Mouse (Mus musculus): ENCODE data around the gene Creb3l4. TPM values are rescaled to one million over a fixed set of nuclear protein-coding genes. Genes with fewer than 3 reads are reported as not detected.

The Creb3l4 gene
- total and polyA plus RNA-seq, 2 experiments from 2014 or later: 0.21 to 1.4 TPM

DNA sequence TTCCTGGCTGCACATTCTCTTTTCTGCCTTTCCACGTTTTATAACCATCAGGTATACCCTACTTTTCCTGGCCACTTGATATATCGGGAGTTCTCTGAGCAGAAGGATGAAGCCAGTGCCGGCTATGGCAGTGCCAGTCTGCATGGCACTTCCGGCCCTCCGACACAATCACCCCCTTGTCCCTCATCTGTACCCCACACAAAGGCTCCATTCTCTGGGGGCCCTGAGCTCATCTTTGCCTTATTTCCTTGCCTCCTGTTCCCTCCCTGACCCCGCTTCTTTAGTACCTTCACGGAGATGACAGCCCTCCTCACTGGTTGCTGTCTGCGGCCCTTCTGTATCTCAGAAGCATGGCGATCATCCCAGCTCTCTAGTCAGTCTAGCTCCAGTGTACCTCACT lies 37.4 kb upstream of the Creb3l4 start:
- no peak for ATAC-seq
- no peak overlapping the region for H3K4me3 ChIP-seq (ENCODE audit: low read length)
- peaks cover 38% of the 10 kb centered on the region for H3K36me3 ChIP-seq (ENCODE audit: insufficient read depth, low read length)
- no peak for TF ChIP-seq CTCF (IDR thresholded peaks at IDR 0.05; ENCODE audit: low read depth)
- H3K4me2 ChIP-seq (ENCODE audit: low read depth, low read length): no peak overlapping the region
- DNase-seq (ENCODE audit: low spot score): no peak
- WGBS: 85% methylated on average over 9 of the region's 9 CpGs
- no peaks in the 10 kb centered on the region for H3K4me1 ChIP-seq (ENCODE audit: insufficient read depth, low read length)
- H3K9ac ChIP-seq (replicated peaks; ENCODE audit: low read length): no peak overlapping the region
- H3K27ac ChIP-seq: no peak overlapping the region
- H3K9me3 ChIP-seq (ENCODE audit: low read length): no peaks in the 10 kb centered on the region
- no peaks in the 10 kb centered on the region for H3K27me3 ChIP-seq (ENCODE audit: insufficient read depth, low read length)

DNA sequence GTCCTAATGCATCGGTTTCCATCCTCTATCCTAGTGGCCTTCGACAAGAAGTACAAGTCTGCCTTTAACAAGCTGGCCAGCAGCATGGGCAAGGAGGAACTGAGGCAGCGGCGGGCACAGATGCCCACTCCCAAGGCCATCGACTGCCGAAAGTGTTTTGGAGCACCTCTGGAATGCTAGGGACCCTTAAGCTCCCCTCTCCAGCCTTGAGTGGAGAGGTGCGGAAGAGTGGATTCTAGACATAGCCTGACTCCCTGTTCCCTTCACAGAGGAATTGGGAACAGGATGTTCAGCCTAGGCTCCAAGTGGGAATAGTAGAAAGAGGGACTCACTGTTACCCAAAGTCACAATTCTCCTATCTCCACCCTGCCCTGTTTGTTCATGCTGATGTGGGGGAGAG lies 36.4 kb upstream of the Creb3l4 start:
- ATAC-seq: no peak
- WGBS: 93% methylated on average over 7 of the region's 7 CpGs
- H3K9ac ChIP-seq (replicated peaks; ENCODE audit: low read length): no peak overlapping the region
- TF ChIP-seq CTCF (IDR thresholded peaks at IDR 0.05; ENCODE audit: low read depth): no peak
- peaks cover 46% of the 10 kb centered on the region for H3K36me3 ChIP-seq (ENCODE audit: insufficient read depth, low read length)
- H3K27me3 ChIP-seq (ENCODE audit: insufficient read depth, low read length): no peaks in the 10 kb centered on the region
- no peak overlapping the region for H3K4me3 ChIP-seq (ENCODE audit: low read length)
- H3K27ac ChIP-seq: no peak overlapping the region
- H3K9me3 ChIP-seq (ENCODE audit: low read length): no peaks in the 10 kb centered on the region
- no peak overlapping the region for H3K4me2 ChIP-seq (ENCODE audit: low read depth, low read length)
- DNase-seq (ENCODE audit: low spot score): no peak
- no peaks in the 10 kb centered on the region for H3K4me1 ChIP-seq (ENCODE audit: insufficient read depth, low read length)

DNA sequence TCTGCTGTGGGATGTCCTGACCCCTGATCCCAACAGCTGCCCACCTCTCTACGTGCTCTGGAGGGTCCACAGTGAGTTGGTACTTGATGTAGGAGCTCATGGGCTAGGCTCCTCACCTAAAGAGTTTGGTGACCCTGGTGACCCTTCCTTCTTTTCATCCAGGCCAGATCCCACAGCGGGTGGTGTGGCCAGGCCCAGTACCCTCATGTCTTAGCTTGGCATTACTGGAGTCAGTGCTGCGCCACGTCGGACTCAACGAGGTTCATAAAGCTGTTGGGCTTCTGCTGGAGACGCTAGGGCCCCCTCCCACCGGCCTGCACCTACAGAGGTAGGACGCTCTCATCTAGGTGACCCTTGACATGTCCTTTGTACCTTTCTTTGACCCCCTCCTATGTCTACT lies 35.9 kb upstream of the Creb3l4 start:
- Histone ChIP-seq H3K9ac (replicated peaks; ENCODE audit: low read length) (no peak overlapping the region), H3K36me3 (ENCODE audit: insufficient read depth, low read length) (peaks cover 47% of the 10 kb centered on the region), H3K9me3 (ENCODE audit: low read length) (no peaks in the 10 kb centered on the region), H3K27ac (no peak overlapping the region), H3K4me1 (ENCODE audit: insufficient read depth, low read length) (no peaks in the 10 kb centered on the region), H3K27me3 (ENCODE audit: insufficient read depth, low read length) (no peaks in the 10 kb centered on the region), H3K4me3 (ENCODE audit: low read length) (no peak overlapping the region), H3K4me2 (ENCODE audit: low read depth, low read length) (no peak overlapping the region)
- ATAC-seq (peak; percentile 41), DNase-seq (ENCODE audit: low spot score) (no peak)
- 91% methylated on average over 9 of the region's 9 CpGs for WGBS
- TF ChIP-seq CTCF (IDR thresholded peaks at IDR 0.05; ENCODE audit: low read depth): no peak

DNA sequence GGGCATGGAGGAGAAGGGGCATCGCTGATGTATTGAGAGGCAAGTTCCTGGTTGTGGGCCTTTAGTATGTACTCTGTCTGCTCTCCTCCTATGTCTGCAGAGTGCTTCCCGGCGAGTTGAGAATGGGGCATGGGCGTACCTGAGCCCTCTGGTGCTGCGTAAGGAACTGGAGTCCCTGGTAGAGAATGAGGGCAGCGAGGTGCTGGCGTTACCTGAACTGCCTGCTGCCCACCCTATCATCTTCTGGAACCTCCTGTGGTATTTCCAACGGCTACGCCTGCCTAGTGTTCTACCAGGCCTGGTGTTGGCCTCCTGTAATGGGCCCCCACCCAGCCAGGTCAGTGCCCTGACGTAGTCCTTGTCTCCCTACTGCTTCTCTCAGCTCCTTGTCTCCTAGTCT lies 34.9 kb upstream of the Creb3l4 start:
- no peak overlapping the region for H3K9ac ChIP-seq (replicated peaks; ENCODE audit: low read length)
- no peaks in the 10 kb centered on the region for H3K27me3 ChIP-seq (ENCODE audit: insufficient read depth, low read length)
- H3K9me3 ChIP-seq (ENCODE audit: low read length): no peaks in the 10 kb centered on the region
- no peak for TF ChIP-seq CTCF (IDR thresholded peaks at IDR 0.05; ENCODE audit: low read depth)
- H3K4me1 ChIP-seq (ENCODE audit: insufficient read depth, low read length): no peaks in the 10 kb centered on the region
- H3K4me2 ChIP-seq (ENCODE audit: low read depth, low read length): no peak overlapping the region
- ATAC-seq (no peak), DNase-seq (ENCODE audit: low spot score) (no peak)
- H3K27ac ChIP-seq: no peak overlapping the region
- H3K4me3 ChIP-seq (ENCODE audit: low read length): no peak overlapping the region
- H3K36me3 ChIP-seq (ENCODE audit: insufficient read depth, low read length): peaks cover 51% of the 10 kb centered on the region
- 98% methylated on average over 10 of the region's 10 CpGs for WGBS

DNA sequence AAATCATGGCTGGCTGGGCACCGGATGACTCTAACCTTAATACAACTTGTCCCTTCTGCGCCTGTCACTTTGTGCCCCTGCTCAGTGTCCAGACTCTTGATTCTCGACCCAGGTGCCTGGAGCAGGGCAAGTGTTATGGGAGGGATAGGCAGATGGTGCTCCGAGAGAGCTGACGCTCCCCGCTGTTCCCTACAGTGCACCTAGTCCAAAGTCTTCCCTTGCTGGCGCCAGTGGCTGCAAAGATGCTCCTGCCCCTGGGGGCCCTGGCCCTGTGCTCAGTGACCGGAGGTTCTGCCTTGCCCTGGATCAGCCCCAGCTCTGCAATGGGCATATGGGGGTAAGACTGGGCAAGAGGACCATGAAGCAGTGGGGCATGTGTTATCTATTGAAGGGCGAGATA lies 34.5 kb upstream of the Creb3l4 start:
- Histone ChIP-seq H3K4me2 (ENCODE audit: low read depth, low read length) (no peak overlapping the region), H3K27me3 (ENCODE audit: insufficient read depth, low read length) (no peaks in the 10 kb centered on the region), H3K4me1 (ENCODE audit: insufficient read depth, low read length) (no peaks in the 10 kb centered on the region), H3K27ac (no peak overlapping the region), H3K9ac (replicated peaks; ENCODE audit: low read length) (no peak overlapping the region), H3K9me3 (ENCODE audit: low read length) (no peaks in the 10 kb centered on the region), H3K36me3 (ENCODE audit: insufficient read depth, low read length) (peaks cover 52% of the 10 kb centered on the region), H3K4me3 (ENCODE audit: low read length) (no peak overlapping the region)
- ATAC-seq (no peak), DNase-seq (ENCODE audit: low spot score) (no peak)
- TF ChIP-seq CTCF (IDR thresholded peaks at IDR 0.05; ENCODE audit: low read depth): no peak
- 84% methylated on average over 9 of the region's 9 CpGs for WGBS

DNA sequence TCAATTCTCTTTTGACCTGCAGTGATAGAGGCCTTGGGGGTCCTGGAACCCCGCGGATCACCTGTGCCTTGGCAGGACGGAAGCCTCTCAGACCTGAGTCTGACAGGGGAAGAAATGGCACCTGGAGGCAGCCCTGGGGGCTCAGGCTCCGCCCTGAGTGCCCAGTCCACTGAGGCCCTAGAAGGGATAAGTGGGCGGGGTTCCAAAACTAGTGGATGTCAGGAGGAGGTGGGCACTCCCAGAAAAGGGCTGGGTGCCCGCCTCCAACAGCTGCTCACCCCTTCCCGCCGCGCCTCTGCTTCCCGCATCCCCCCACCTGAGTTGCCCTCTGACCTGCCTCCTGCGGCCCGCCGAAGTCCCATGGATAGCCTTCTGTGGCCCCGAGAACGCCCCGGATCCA lies 33.5 kb upstream of the Creb3l4 start:
- Histone ChIP-seq H3K36me3 (ENCODE audit: insufficient read depth, low read length) (peaks cover 62% of the 10 kb centered on the region), H3K27me3 (ENCODE audit: insufficient read depth, low read length) (no peaks in the 10 kb centered on the region), H3K9ac (replicated peaks; ENCODE audit: low read length) (no peak overlapping the region), H3K4me3 (ENCODE audit: low read length) (no peak overlapping the region), H3K27ac (no peak overlapping the region), H3K9me3 (ENCODE audit: low read length) (no peaks in the 10 kb centered on the region), H3K4me1 (ENCODE audit: insufficient read depth, low read length) (no peaks in the 10 kb centered on the region), H3K4me2 (ENCODE audit: low read depth, low read length) (no peak overlapping the region)
- no peak for TF ChIP-seq CTCF (IDR thresholded peaks at IDR 0.05; ENCODE audit: low read depth)
- ATAC-seq: no peak
- 46% methylated on average over 16 of the region's 16 CpGs for WGBS
- no peak for DNase-seq (ENCODE audit: low spot score)

DNA sequence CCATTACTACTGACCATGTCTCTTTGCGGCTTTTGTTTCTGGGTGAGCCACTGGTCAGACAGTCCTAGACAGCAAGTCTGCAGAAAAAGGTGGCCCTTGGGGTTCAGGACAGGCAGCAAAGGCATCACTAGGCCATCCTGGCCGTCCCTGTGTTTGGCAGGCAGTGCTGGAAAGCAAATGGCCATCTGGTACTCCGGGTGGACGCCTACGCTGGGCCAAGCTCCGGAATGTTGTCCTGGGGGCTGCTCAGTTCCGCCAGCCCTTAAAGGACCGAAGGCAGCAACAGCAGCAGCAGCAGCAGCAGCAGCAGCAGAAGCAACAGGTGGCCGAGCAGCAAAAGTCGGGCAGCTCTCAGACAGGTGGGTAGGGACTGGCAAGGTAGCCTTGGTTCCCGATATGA lies 32.0 kb upstream of the Creb3l4 start:
- H3K4me2 ChIP-seq (ENCODE audit: low read depth, low read length): no peak overlapping the region
- no peaks in the 10 kb centered on the region for H3K4me1 ChIP-seq (ENCODE audit: insufficient read depth, low read length)
- no peak for TF ChIP-seq CTCF (IDR thresholded peaks at IDR 0.05; ENCODE audit: low read depth)
- no peak for ATAC-seq
- H3K27ac ChIP-seq: no peak overlapping the region
- H3K4me3 ChIP-seq (ENCODE audit: low read length): no peak overlapping the region
- WGBS: 85% methylated on average over 11 of the region's 11 CpGs
- no peak for DNase-seq (ENCODE audit: low spot score)
- peaks cover 64% of the 10 kb centered on the region for H3K36me3 ChIP-seq (ENCODE audit: insufficient read depth, low read length)
- H3K27me3 ChIP-seq (ENCODE audit: insufficient read depth, low read length): no peaks in the 10 kb centered on the region
- H3K9ac ChIP-seq (replicated peaks; ENCODE audit: low read length): no peak overlapping the region
- H3K9me3 ChIP-seq (ENCODE audit: low read length): no peaks in the 10 kb centered on the region

Measured in hindbrain, postnatal 0 days (tissue).